ENCODE assay signal across 27 mouse cellular contexts in genomic region chr15:97746748-97747147, GRCm38 (mm10). TPM values are rescaled to one million over a fixed set of nuclear protein-coding genes. Genes with fewer than 3 reads are reported as not detected.
DNase-seq lines count a peak whose midpoint lies in the region; ATAC-seq and TF ChIP-seq lines count a peak whose summit lies in the region.
"Had no signal": no experiment of that assay in that cellular context is flagged by ENCODE, and none has a peak within 500 bp of the region (broad histone marks: within the 10 kb centered on the region; RNA-seq: fewer than 3 reads in every experiment).

No protein-coding gene starts in this region.

- no peaks in the 10 kb centered on the region for H3K9me3 ChIP-seq in liver, embryonic 11.5 days (ENCODE audit: control insufficient read depth, low read length)
- H3K9me3 ChIP-seq in liver, embryonic 13.5 days (replicated peaks), result no peaks in the 10 kb centered on the region
- no peaks in the 10 kb centered on the region for H3K9me3 ChIP-seq in liver, postnatal 0 days (ENCODE audit: low read length)
- no peaks in the 10 kb centered on the region for H3K9me3 ChIP-seq in kidney, embryonic 15.5 days (replicated peaks)
- H3K9me3 ChIP-seq in heart, embryonic 10.5 days, result no peaks in the 10 kb centered on the region
- H3K9me3 ChIP-seq: embryonic facial prominence, embryonic 15.5 days; forebrain, embryonic 13.5 days; G1E; hindbrain, embryonic 12.5 days had no signal

- H3K4me1 ChIP-seq in liver, embryonic 11.5 days (replicated peaks; ENCODE audit: control insufficient read depth, insufficient read depth, low read length), result peaks cover 21% of the 10 kb centered on the region
- H3K4me1 ChIP-seq in liver, embryonic 13.5 days (replicated peaks), result peaks cover 63% of the 10 kb centered on the region
- peaks cover 32% of the 10 kb centered on the region for H3K4me1 ChIP-seq in liver, postnatal 0 days (ENCODE audit: insufficient read depth)
- H3K4me1 ChIP-seq in kidney, embryonic 15.5 days, result peaks cover 22% of the 10 kb centered on the region
- H3K4me1 ChIP-seq in heart, embryonic 10.5 days, result peaks cover 79% of the 10 kb centered on the region

- no peak for DNase-seq in liver, embryonic 11.5 days (ENCODE audit: low spot score)
- DNase-seq in liver, result no peak
- peak; percentile 33 for DNase-seq in liver, embryonic 13.5 days
- no peak for DNase-seq in liver, postnatal 0 days
- no peak for DNase-seq in Muller cell, postnatal 12 days (ENCODE audit: inconsistent ontology term)
- DNase-seq in heart, embryonic 10.5 days (ENCODE audit: low spot score), result no peak
- DNase-seq: adrenal gland, adult 8-10 months; adrenal gland, postnatal 36 days; B cell, adult 2 months; cerebellum, adult 11 months; cerebellum, adult 8-10 months; cerebellum, postnatal 14 days; embryo, embryonic 11 days; gastrocnemius, adult 2 months; gastrocnemius, postnatal 25 days; heart, postnatal 10 days; heart, postnatal 4 days had no signal

- H3K4me2 ChIP-seq in liver, embryonic 11.5 days, result no peak overlapping the region
- H3K4me2 ChIP-seq in liver, embryonic 13.5 days, result peak overlapping the region; percentile 23
- H3K4me2 ChIP-seq in liver, postnatal 0 days (ENCODE audit: low read depth, low read length), result no peak overlapping the region
- no peak overlapping the region for H3K4me2 ChIP-seq in kidney, embryonic 15.5 days
- H3K4me2 ChIP-seq: embryonic facial prominence, embryonic 15.5 days; forebrain, embryonic 13.5 days; hindbrain, embryonic 12.5 days had no signal

- H3K36me3 ChIP-seq in liver, embryonic 11.5 days (ENCODE audit: control insufficient read depth, insufficient read depth, low read length), result no peaks in the 10 kb centered on the region
- no peaks in the 10 kb centered on the region for H3K36me3 ChIP-seq in liver, embryonic 13.5 days
- H3K36me3 ChIP-seq in liver, postnatal 0 days (replicated peaks; ENCODE audit: insufficient read depth, low read length), result no peaks in the 10 kb centered on the region
- H3K36me3 ChIP-seq in kidney, embryonic 15.5 days, result peaks cover 50% of the 10 kb centered on the region
- peaks cover 24% of the 10 kb centered on the region; the same call in 1 of the 2 replicates for H3K36me3 ChIP-seq in heart, embryonic 10.5 days
- H3K36me3 ChIP-seq: embryonic facial prominence, embryonic 15.5 days; hindbrain, embryonic 12.5 days had no signal

- no peak for TF ChIP-seq CTCF in liver, postnatal 0 days (IDR thresholded peaks at IDR 0.05; ENCODE audit: low read depth)

- no peak overlapping the region; the same call in 1 of the 2 replicates for H3K27ac ChIP-seq in liver, embryonic 11.5 days (ENCODE audit: low read depth, low read length)
- peak overlapping the region; percentile 41; the same call in 1 of the 2 replicates for H3K27ac ChIP-seq in liver, embryonic 13.5 days
- H3K27ac ChIP-seq in liver, postnatal 0 days (ENCODE audit: low read depth), result no peak overlapping the region
- no peak overlapping the region for H3K27ac ChIP-seq in kidney, embryonic 15.5 days
- no peak overlapping the region for H3K27ac ChIP-seq in heart, embryonic 10.5 days
- H3K27ac ChIP-seq: embryonic facial prominence, embryonic 15.5 days; forebrain, embryonic 13.5 days; gastrocnemius, adult 2 months; hindbrain, embryonic 12.5 days had no signal

- peak; percentile 69 for TF ChIP-seq EP300 in liver, postnatal 0 days (IDR thresholded peaks at IDR 0.05; ENCODE audit: low read depth)

- H3K27me3 ChIP-seq in liver, embryonic 11.5 days (replicated peaks; ENCODE audit: control insufficient read depth, insufficient read depth, low read length), result no peaks in the 10 kb centered on the region
- H3K27me3 ChIP-seq in liver, embryonic 13.5 days, result no peaks in the 10 kb centered on the region
- no peaks in the 10 kb centered on the region for H3K27me3 ChIP-seq in liver, postnatal 0 days (ENCODE audit: insufficient read depth, low read length)
- H3K27me3 ChIP-seq in kidney, embryonic 15.5 days, result no peaks in the 10 kb centered on the region
- no peaks in the 10 kb centered on the region for H3K27me3 ChIP-seq in heart, embryonic 10.5 days (ENCODE audit: insufficient read depth, poor library complexity, severe bottlenecking)
- H3K27me3 ChIP-seq: embryonic facial prominence, embryonic 15.5 days; forebrain, embryonic 13.5 days; hindbrain, embryonic 12.5 days; Patski had no signal

- WGBS in liver, embryonic 11.5 days, result 84% methylated on average over 24 of the region's 24 CpGs
- 57% methylated on average over 24 of the region's 24 CpGs for WGBS in liver, embryonic 13.5 days (ENCODE audit: insufficient replicate concordance)
- WGBS in liver, postnatal 0 days (ENCODE audit: insufficient replicate concordance), result 71% methylated on average over 24 of the region's 24 CpGs
- 93% methylated on average over 24 of the region's 24 CpGs for WGBS in kidney, embryonic 15.5 days
- 88% methylated on average over 24 of the region's 24 CpGs for WGBS in heart, embryonic 10.5 days

- H3K9ac ChIP-seq in liver, embryonic 11.5 days (ENCODE audit: low read depth, low read length), result no peak overlapping the region
- no peak overlapping the region for H3K9ac ChIP-seq in liver, embryonic 13.5 days
- no peak overlapping the region for H3K9ac ChIP-seq in liver, postnatal 0 days (replicated peaks)
- H3K9ac ChIP-seq in kidney, embryonic 15.5 days, result no peak overlapping the region
- H3K9ac ChIP-seq: embryonic facial prominence, embryonic 15.5 days; forebrain, embryonic 13.5 days; hindbrain, embryonic 12.5 days had no signal

- H3K4me3 ChIP-seq in liver, embryonic 11.5 days (ENCODE audit: low read depth, low read length), result no peak overlapping the region
- H3K4me3 ChIP-seq in liver, embryonic 13.5 days (replicated peaks), result no peak overlapping the region
- H3K4me3 ChIP-seq in liver, postnatal 0 days (ENCODE audit: low read depth, low read length), result no peak overlapping the region
- no peak overlapping the region for H3K4me3 ChIP-seq in kidney, embryonic 15.5 days (replicated peaks)
- no peak overlapping the region for H3K4me3 ChIP-seq in heart, embryonic 10.5 days
- H3K4me3 ChIP-seq: embryonic facial prominence, embryonic 15.5 days; forebrain, embryonic 13.5 days; gastrocnemius, adult 2 months; hindbrain, embryonic 12.5 days had no signal

- ATAC-seq in liver, embryonic 11.5 days (replicated peaks; ENCODE audit: low FRiP score), result peak; percentile 32; the same call in 1 of the 2 replicates
- ATAC-seq in erythroblast, adult 5-6 weeks (replicated peaks; ENCODE audit: low FRiP score, poor library complexity, severe bottlenecking), result peak; percentile 53; the same call in 1 of the 2 replicates
- ATAC-seq in liver, embryonic 13.5 days (ENCODE audit: low read depth), result peak; percentile 58
- ATAC-seq in liver, postnatal 0 days, result peak; percentile 18; the same call in 1 of the 2 replicates
- ATAC-seq in kidney, embryonic 15.5 days (replicated peaks; ENCODE audit: low FRiP score), result no peak
- ATAC-seq: CD4-positive, CD25-positive, alpha-beta regulatory T cell, adult 4 months; forebrain, embryonic 13.5 days; hindbrain, embryonic 16.5 days; Patski had no signal

RNA-seq across cellular contexts. Expression of gene Endou, which starts 15.6 kb away (rescaled TPM):
- not detected in 2 replicates for polyA plus RNA-seq in liver, embryonic 11.5 days (2014; fragmentation: Nextera tagmentation; extraction: Ambion mirVana)
- total RNA-seq in erythroblast, adult 5-6 weeks (2015; ENCODE audit: low replicate concordance), result not detected in 2 replicates
- total RNA-seq in erythroblast, adult 5-6 weeks (2017; ENCODE audit: low replicate concordance), result not detected in 2 replicates
- 0.07 TPM in 1 of 2 replicates, not detected in the other for polyA plus RNA-seq in liver, embryonic 13.5 days (2015; fragmentation: Nextera tagmentation; extraction: Ambion mirVana)
- polyA plus RNA-seq in liver, postnatal 0 days (2015; fragmentation: Nextera tagmentation; extraction: Ambion mirVana), result 0.66 and 0.82 TPM in 2 replicates
- 0.36 and 0.85 TPM in 2 replicates for polyA plus RNA-seq in kidney, embryonic 15.5 days (2015; fragmentation: Nextera tagmentation; extraction: Ambion mirVana)
- 0.11 and 0.18 TPM in 2 replicates for polyA plus RNA-seq in heart, embryonic 10.5 days (2016; fragmentation: Nextera tagmentation; extraction: Ambion mirVana)
- polyA plus RNA-seq: embryonic facial prominence, embryonic 11.5 days; G1E had no signal

RNA-seq across cellular contexts. Expression of gene Rapgef3, which starts 21.0 kb away (rescaled TPM):
- 4.1 and 4.5 TPM in 2 replicates for polyA plus RNA-seq in liver, embryonic 11.5 days (2014; fragmentation: Nextera tagmentation; extraction: Ambion mirVana)
- total RNA-seq in erythroblast, adult 5-6 weeks (2015; ENCODE audit: low replicate concordance), result not detected in 2 replicates
- 2.3 and 2.6 TPM in 2 replicates for total RNA-seq in erythroblast, adult 5-6 weeks (2017; ENCODE audit: low replicate concordance)
- polyA plus RNA-seq in liver, embryonic 13.5 days (2015; fragmentation: Nextera tagmentation; extraction: Ambion mirVana), result 1.2 and 1.8 TPM in 2 replicates
- 1.5 and 1.9 TPM in 2 replicates for polyA plus RNA-seq in liver, postnatal 0 days (2015; fragmentation: Nextera tagmentation; extraction: Ambion mirVana)
- 23.0 and 29.7 TPM in 2 replicates for polyA plus RNA-seq in kidney, embryonic 15.5 days (2015; fragmentation: Nextera tagmentation; extraction: Ambion mirVana)
- polyA plus RNA-seq in heart, embryonic 10.5 days (2016; fragmentation: Nextera tagmentation; extraction: Ambion mirVana), result 10.2 and 13.4 TPM in 2 replicates

RNA-seq across cellular contexts. Expression of gene Slc48a1, which starts 31.6 kb away (rescaled TPM):
- 55.0 and 62.1 TPM in 2 replicates for polyA plus RNA-seq in liver, embryonic 11.5 days (2014; fragmentation: Nextera tagmentation; extraction: Ambion mirVana)
- total RNA-seq in erythroblast, adult 5-6 weeks (2015; ENCODE audit: low replicate concordance), result 187 and 225 TPM in 2 replicates
- total RNA-seq in erythroblast, adult 5-6 weeks (2017; ENCODE audit: low replicate concordance), result 172 and 185 TPM in 2 replicates
- 89.5 and 101 TPM in 2 replicates for polyA plus RNA-seq in liver, embryonic 13.5 days (2015; fragmentation: Nextera tagmentation; extraction: Ambion mirVana)
- 59.0 and 61.1 TPM in 2 replicates for polyA plus RNA-seq in liver, postnatal 0 days (2015; fragmentation: Nextera tagmentation; extraction: Ambion mirVana)
- polyA plus RNA-seq in kidney, embryonic 15.5 days (2015; fragmentation: Nextera tagmentation; extraction: Ambion mirVana), result 57.5 and 58.8 TPM in 2 replicates
- polyA plus RNA-seq in heart, embryonic 10.5 days (2016; fragmentation: Nextera tagmentation; extraction: Ambion mirVana), result 32.1 and 41.1 TPM in 2 replicates

RNA-seq across cellular contexts. Expression of gene Rpap3, which starts 41.1 kb away (rescaled TPM):
- 35.5 and 41.4 TPM in 2 replicates for polyA plus RNA-seq in liver, embryonic 11.5 days (2014; fragmentation: Nextera tagmentation; extraction: Ambion mirVana)
- total RNA-seq in erythroblast, adult 5-6 weeks (2015; ENCODE audit: low replicate concordance), result 0.84 and 2.9 TPM in 2 replicates
- total RNA-seq in erythroblast, adult 5-6 weeks (2017; ENCODE audit: low replicate concordance), result 3.8 and 5.4 TPM in 2 replicates
- polyA plus RNA-seq in liver, embryonic 13.5 days (2015; fragmentation: Nextera tagmentation; extraction: Ambion mirVana), result 13.1 and 17.4 TPM in 2 replicates
- polyA plus RNA-seq in liver, postnatal 0 days (2015; fragmentation: Nextera tagmentation; extraction: Ambion mirVana), result 6.7 and 7.8 TPM in 2 replicates
- 29.5 and 33.8 TPM in 2 replicates for polyA plus RNA-seq in kidney, embryonic 15.5 days (2015; fragmentation: Nextera tagmentation; extraction: Ambion mirVana)
- 24.0 and 27.1 TPM in 2 replicates for polyA plus RNA-seq in heart, embryonic 10.5 days (2016; fragmentation: Nextera tagmentation; extraction: Ambion mirVana)
